Mouse (Mus musculus) heart, postnatal 0 days (tissue): ENCODE data around the gene Rmdn3.

Experiments used
- CTCF ChIP-seq: IDR thresholded peaks from 2 replicates; pipeline ENCODE4 v1.5.1; 2016; ENCODE audit warnings: antibody characterized with exemption, control low read depth, low read depth
- EP300 ChIP-seq: IDR thresholded peaks from 2 replicates; pipeline ENCODE4 v1.6.1; 2016; ENCODE audit warnings: antibody characterized with exemption, low read depth

GRCm38 (mm10) chr2:119101552-119101951 is 55.3 kb downstream of the Rmdn3 start:
- no peak for TF ChIP-seq CTCF
- no peak for TF ChIP-seq EP300
